Mouse (Mus musculus): ENCODE measurements around the gene Lekr1. TPM values are rescaled to one million over a fixed set of nuclear protein-coding genes. Genes with fewer than 3 reads are reported as not detected.
A peak's percentile ranks its signal among the peaks of the same experiment; 100 is the strongest.

Lekr1 gene
- polyA plus RNA-seq, 1 experiment: 0.39 TPM

DNA sequence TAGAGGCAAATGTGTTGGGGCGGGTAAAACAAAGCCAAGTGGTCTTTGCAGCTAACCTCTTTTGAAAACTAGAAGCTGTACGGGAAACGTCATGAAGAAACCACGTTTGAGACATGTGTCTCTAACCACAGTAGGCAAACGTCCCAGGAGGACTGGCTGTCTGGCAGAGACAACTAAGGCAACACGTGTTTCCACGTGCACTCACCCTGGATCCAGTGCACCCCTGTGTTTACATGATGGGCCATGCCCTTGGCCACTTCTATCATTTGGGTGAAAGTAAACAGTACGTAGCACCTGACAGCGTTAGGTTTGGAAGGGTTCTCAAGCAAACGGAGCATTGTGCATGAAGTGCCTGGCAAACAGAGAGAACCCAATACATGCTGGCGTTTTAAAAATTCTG is 2.9 kb upstream of the Lekr1 start:
- H3K27me3 ChIP-seq (ENCODE audit: control insufficient read depth, insufficient read depth, insufficient read length): no peaks in the 10 kb centered on the region
- H3K36me3 ChIP-seq (ENCODE audit: control insufficient read depth, insufficient read depth): no peaks in the 10 kb centered on the region
- H3K4me3 ChIP-seq (ENCODE audit: insufficient read depth, poor library complexity, severe bottlenecking): no peak overlapping the region
- no peaks in the 10 kb centered on the region for H3K79me2 ChIP-seq (ENCODE audit: control insufficient read depth, insufficient read depth)
- H3K79me3 ChIP-seq (ENCODE audit: low read depth): no peaks in the 10 kb centered on the region
- TF ChIP-seq MAX (IDR thresholded peaks at IDR 0.05) (peak; percentile 73), USF1 (IDR thresholded peaks at IDR 0.05; ENCODE audit: low read depth) (no peak), MYOG (IDR thresholded peaks at IDR 0.05; ENCODE audit: control insufficient read depth, extremely low read depth, insufficient read length) (no peak), CEBPB (IDR thresholded peaks at IDR 0.05; ENCODE audit: low read depth) (no peak)
- H3ac ChIP-seq (ENCODE audit: control insufficient read depth, insufficient read length, low read depth): no peak overlapping the region

DNA sequence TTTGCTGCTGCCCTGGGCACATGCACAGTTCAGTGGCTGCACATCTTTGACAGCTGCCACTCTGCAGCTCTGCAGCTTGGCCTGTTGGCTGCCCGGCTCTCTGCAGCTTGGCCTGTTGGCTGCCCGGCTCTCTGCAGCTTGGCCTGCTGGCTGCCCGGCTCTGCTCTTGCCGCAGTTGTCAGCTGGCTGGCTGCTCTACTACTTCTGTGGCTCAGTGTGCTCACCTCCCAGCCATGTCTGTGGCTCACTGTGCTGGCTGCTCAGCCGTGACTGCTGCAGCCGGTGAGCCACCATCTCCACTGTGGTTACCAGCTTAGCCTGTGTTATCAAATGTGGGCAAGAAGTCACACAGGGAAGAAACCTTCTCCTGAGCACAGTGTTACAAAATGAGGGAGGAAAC is 4.2 kb downstream of the Lekr1 start:
- H3K27me3 ChIP-seq (ENCODE audit: control insufficient read depth, insufficient read depth, insufficient read length): no peaks in the 10 kb centered on the region
- no peaks in the 10 kb centered on the region for H3K79me2 ChIP-seq (ENCODE audit: control insufficient read depth, insufficient read depth)
- no peaks in the 10 kb centered on the region for H3K36me3 ChIP-seq (ENCODE audit: control insufficient read depth, insufficient read depth)
- H3K79me3 ChIP-seq (ENCODE audit: low read depth): no peaks in the 10 kb centered on the region
- no peak overlapping the region for H3ac ChIP-seq (ENCODE audit: control insufficient read depth, insufficient read length, low read depth)
- H3K4me3 ChIP-seq (ENCODE audit: insufficient read depth, poor library complexity, severe bottlenecking): no peak overlapping the region
- TF ChIP-seq FOSL1 (IDR thresholded peaks at IDR 0.05; ENCODE audit: insufficient read depth, low read length, poor library complexity, severe bottlenecking) (no peak), MYOG (IDR thresholded peaks at IDR 0.05; ENCODE audit: control insufficient read depth, extremely low read depth, insufficient read length) (no peak), CEBPB (IDR thresholded peaks at IDR 0.05; ENCODE audit: low read depth) (no peak), CTCF (IDR thresholded peaks at IDR 0.05; ENCODE audit: control insufficient read depth, insufficient read depth, insufficient read length) (no peak), USF1 (IDR thresholded peaks at IDR 0.05; ENCODE audit: low read depth) (no peak), MYOD1 (IDR thresholded peaks at IDR 0.05; ENCODE audit: control insufficient read depth, insufficient read length, low read depth) (no peak), MAX (IDR thresholded peaks at IDR 0.05) (no peak)

DNA sequence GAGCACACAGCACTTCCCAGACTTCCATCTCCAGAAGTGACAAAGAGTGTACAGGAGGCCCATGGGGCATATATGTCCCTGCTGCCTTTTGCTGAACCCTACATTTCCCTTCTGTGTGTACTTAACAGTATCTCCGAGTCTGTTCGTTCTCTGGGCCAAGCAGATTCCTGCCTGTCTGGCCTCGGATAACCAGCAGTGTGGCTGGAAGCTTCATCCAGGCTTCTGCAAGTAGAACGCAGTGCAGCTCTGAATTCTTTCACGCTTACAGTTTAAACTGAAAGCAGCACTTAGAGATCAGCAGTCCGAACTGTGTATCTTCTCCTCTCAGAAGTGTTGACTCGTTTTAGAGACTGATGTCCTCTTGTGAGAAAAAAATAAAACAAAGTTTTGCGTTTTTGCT is 7.7 kb downstream of the Lekr1 start:
- H3K4me3 ChIP-seq (ENCODE audit: insufficient read depth, poor library complexity, severe bottlenecking): no peak overlapping the region
- H3ac ChIP-seq (ENCODE audit: control insufficient read depth, insufficient read length, low read depth): no peak overlapping the region
- no peaks in the 10 kb centered on the region for H3K27me3 ChIP-seq (ENCODE audit: control insufficient read depth, insufficient read depth, insufficient read length)
- no peaks in the 10 kb centered on the region for H3K79me2 ChIP-seq (ENCODE audit: control insufficient read depth, insufficient read depth)
- TF ChIP-seq MYOD1 (IDR thresholded peaks at IDR 0.05; ENCODE audit: control insufficient read depth, insufficient read length, low read depth): no peak
- no peak for TF ChIP-seq USF1 (IDR thresholded peaks at IDR 0.05; ENCODE audit: low read depth)
- TF ChIP-seq FOSL1 (IDR thresholded peaks at IDR 0.05; ENCODE audit: insufficient read depth, low read length, poor library complexity, severe bottlenecking): no peak
- TF ChIP-seq MAX (IDR thresholded peaks at IDR 0.05): no peak
- TF ChIP-seq MYOG (IDR thresholded peaks at IDR 0.05; ENCODE audit: control insufficient read depth, extremely low read depth, insufficient read length): no peak
- no peak for TF ChIP-seq CTCF (IDR thresholded peaks at IDR 0.05; ENCODE audit: control insufficient read depth, insufficient read depth, insufficient read length)
- no peak for TF ChIP-seq CEBPB (IDR thresholded peaks at IDR 0.05; ENCODE audit: low read depth)
- no peaks in the 10 kb centered on the region for H3K36me3 ChIP-seq (ENCODE audit: control insufficient read depth, insufficient read depth)
- no peaks in the 10 kb centered on the region for H3K79me3 ChIP-seq (ENCODE audit: low read depth)

- H3K79me3 ChIP-seq (ENCODE audit: low read depth): no peaks in the 10 kb centered on the region
- H3ac ChIP-seq (ENCODE audit: control insufficient read depth, insufficient read length, low read depth): no peak overlapping the region
- H3K27me3 ChIP-seq (ENCODE audit: control insufficient read depth, insufficient read depth, insufficient read length): no peaks in the 10 kb centered on the region
- TF ChIP-seq USF1 (IDR thresholded peaks at IDR 0.05; ENCODE audit: low read depth) (no peak), MAX (IDR thresholded peaks at IDR 0.05) (no peak), MYOG (IDR thresholded peaks at IDR 0.05; ENCODE audit: control insufficient read depth, extremely low read depth, insufficient read length) (no peak), FOSL1 (IDR thresholded peaks at IDR 0.05; ENCODE audit: insufficient read depth, low read length, poor library complexity, severe bottlenecking) (no peak), CEBPB (IDR thresholded peaks at IDR 0.05; ENCODE audit: low read depth) (no peak), CTCF (IDR thresholded peaks at IDR 0.05; ENCODE audit: control insufficient read depth, insufficient read depth, insufficient read length) (no peak), MYOD1 (IDR thresholded peaks at IDR 0.05; ENCODE audit: control insufficient read depth, insufficient read length, low read depth) (no peak)
- no peak overlapping the region for H3K4me3 ChIP-seq (ENCODE audit: insufficient read depth, poor library complexity, severe bottlenecking)
- H3K36me3 ChIP-seq (ENCODE audit: control insufficient read depth, insufficient read depth): no peaks in the 10 kb centered on the region
- no peaks in the 10 kb centered on the region for H3K79me2 ChIP-seq (ENCODE audit: control insufficient read depth, insufficient read depth)
Measured at GRCm38 (mm10) chr3:65680612-65681011, 14.6 kb downstream of the Lekr1 start.

- Histone ChIP-seq H3K36me3 (ENCODE audit: control insufficient read depth, insufficient read depth) (no peaks in the 10 kb centered on the region), H3ac (ENCODE audit: control insufficient read depth, insufficient read length, low read depth) (no peak overlapping the region), H3K4me3 (ENCODE audit: insufficient read depth, poor library complexity, severe bottlenecking) (no peak overlapping the region), H3K79me3 (ENCODE audit: low read depth) (no peaks in the 10 kb centered on the region), H3K27me3 (ENCODE audit: control insufficient read depth, insufficient read depth, insufficient read length) (no peaks in the 10 kb centered on the region), H3K79me2 (ENCODE audit: control insufficient read depth, insufficient read depth) (no peaks in the 10 kb centered on the region)
- TF ChIP-seq MYOG (IDR thresholded peaks at IDR 0.05; ENCODE audit: control insufficient read depth, extremely low read depth, insufficient read length): no peak
- TF ChIP-seq USF1 (IDR thresholded peaks at IDR 0.05; ENCODE audit: low read depth): no peak
- TF ChIP-seq CEBPB (IDR thresholded peaks at IDR 0.05; ENCODE audit: low read depth): no peak
- no peak for TF ChIP-seq FOSL1 (IDR thresholded peaks at IDR 0.05; ENCODE audit: insufficient read depth, low read length, poor library complexity, severe bottlenecking)
- no peak for TF ChIP-seq MYOD1 (IDR thresholded peaks at IDR 0.05; ENCODE audit: control insufficient read depth, insufficient read length, low read depth)
- TF ChIP-seq CTCF (IDR thresholded peaks at IDR 0.05; ENCODE audit: control insufficient read depth, insufficient read depth, insufficient read length): no peak
- TF ChIP-seq MAX (IDR thresholded peaks at IDR 0.05): no peak
Measured at GRCm38 (mm10) chr3:65689705-65690104, 23.7 kb downstream of the Lekr1 start.

GRCm38 (mm10) chr3:65690850-65691249 is 24.8 kb downstream of the Lekr1 start:
- H3K27me3 ChIP-seq (ENCODE audit: control insufficient read depth, insufficient read depth, insufficient read length): no peaks in the 10 kb centered on the region
- no peaks in the 10 kb centered on the region for H3K36me3 ChIP-seq (ENCODE audit: control insufficient read depth, insufficient read depth)
- H3K79me3 ChIP-seq (ENCODE audit: low read depth): no peaks in the 10 kb centered on the region
- H3K4me3 ChIP-seq (ENCODE audit: insufficient read depth, poor library complexity, severe bottlenecking): no peak overlapping the region
- H3K79me2 ChIP-seq (ENCODE audit: control insufficient read depth, insufficient read depth): no peaks in the 10 kb centered on the region
- TF ChIP-seq FOSL1 (IDR thresholded peaks at IDR 0.05; ENCODE audit: insufficient read depth, low read length, poor library complexity, severe bottlenecking): no peak
- no peak for TF ChIP-seq CTCF (IDR thresholded peaks at IDR 0.05; ENCODE audit: control insufficient read depth, insufficient read depth, insufficient read length)
- no peak for TF ChIP-seq MYOD1 (IDR thresholded peaks at IDR 0.05; ENCODE audit: control insufficient read depth, insufficient read length, low read depth)
- no peak for TF ChIP-seq MAX (IDR thresholded peaks at IDR 0.05)
- TF ChIP-seq USF1 (IDR thresholded peaks at IDR 0.05; ENCODE audit: low read depth): no peak
- TF ChIP-seq MYOG (IDR thresholded peaks at IDR 0.05; ENCODE audit: control insufficient read depth, extremely low read depth, insufficient read length): no peak
- no peak for TF ChIP-seq CEBPB (IDR thresholded peaks at IDR 0.05; ENCODE audit: low read depth)
- no peak overlapping the region for H3ac ChIP-seq (ENCODE audit: control insufficient read depth, insufficient read length, low read depth)

All from C2C12 (cell line).